Mouse (Mus musculus): ENCODE measurements at regions not wholly inside any gene's neighbourhood (a gene's known extent, or its start where the extent isn't known, plus 50 kb on each side); places are given as distances from the start of the nearest gene placed in this dataset.

DNA sequence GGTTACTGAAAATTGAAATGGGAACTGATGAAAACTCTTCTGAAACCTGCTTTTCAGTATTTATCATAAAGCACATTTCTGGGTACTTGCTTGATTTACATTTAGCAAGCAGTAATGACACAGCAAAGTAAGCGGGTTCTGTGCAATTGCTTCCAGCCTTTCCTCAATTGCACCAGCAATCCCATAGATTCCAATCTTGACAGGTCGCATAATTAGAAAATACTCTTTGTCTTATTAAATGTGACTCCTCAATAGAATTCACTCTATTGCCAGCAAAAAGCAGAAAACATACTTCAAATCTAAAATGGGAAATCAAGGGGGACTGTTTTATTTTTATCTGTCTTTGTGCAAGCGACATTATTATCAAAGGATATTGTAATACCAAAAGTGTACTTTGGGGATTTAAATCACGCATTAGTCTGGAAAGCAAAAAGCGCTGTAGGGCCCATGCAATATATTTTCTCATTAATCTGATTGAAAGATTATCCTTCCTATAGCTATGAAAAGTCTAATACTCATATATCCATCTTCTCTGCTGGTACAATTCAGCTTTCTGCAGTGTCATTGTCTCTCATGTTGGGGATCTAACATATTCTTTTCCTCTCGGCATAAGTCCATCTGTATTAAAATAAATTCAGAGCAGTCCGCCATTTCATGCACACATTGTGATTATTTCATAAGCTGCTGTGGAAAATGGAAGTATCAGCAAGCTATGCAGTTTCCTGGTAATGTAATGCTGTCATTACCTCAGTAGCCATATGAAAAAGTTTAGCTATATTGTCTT is 1305.8 kb upstream of the Gm8797 start:
- ChIA-PET CTCF (interaction anchor here in 1 of 4 experiments (0.6 kb wide), 2 partner anchors 613 to 1513 kb away, joined by 3 to 5 read pairs; no protein-coding TSS in a partner anchor), POLR2A (no interaction called here)

DNA sequence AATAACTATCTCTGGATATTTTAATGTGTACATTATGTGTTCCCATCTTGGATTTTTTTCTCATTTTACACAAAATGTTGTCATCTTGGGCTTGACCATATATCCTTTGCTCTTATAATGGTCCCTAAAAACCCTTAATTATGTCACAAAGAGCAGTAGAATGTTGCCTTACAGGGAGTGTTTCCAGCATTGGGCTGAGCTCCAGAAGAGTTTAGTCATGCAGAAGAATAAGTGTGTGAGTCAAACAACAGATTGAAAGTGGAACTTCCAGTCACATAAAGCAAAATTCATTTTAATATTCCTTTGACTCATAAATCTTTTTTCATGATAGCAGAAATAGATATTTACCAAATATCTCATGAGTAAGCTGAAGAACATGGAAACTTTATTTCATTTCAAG is 1282.6 kb upstream of the Gm8797 start:
- POLR2A ChIA-PET = no interaction called here

More for the DNA sequence above, 1282.6 kb upstream of the Gm8797 start:
- CTCF ChIA-PET = no interaction called here
